Mouse (Mus musculus) thymus, postnatal 10 days (tissue): ENCODE measurements at regions not wholly inside any gene's neighbourhood (a gene's known extent, or its start where the extent isn't known, plus 50 kb on each side); places are given as distances from the start of the nearest gene placed in this dataset.

ENCODE experiments used
- DNase-seq, 2 experiments: peaks; one replicate each; pipeline ENCODE4 v3.0.0; 2021; ENCODE audit warnings: low spot score in 2 of 2

- DNase-seq = no peak
Observed at GRCm38 (mm10) chr14:53993427-53993826, 260.5 kb downstream of the Dad1 start.

GRCm38 (mm10) chr14:53992712-53993286, 261.1 kb downstream of the Dad1 start:
- no peak for DNase-seq

- peak; percentile 23 to 34 for DNase-seq
Observed at GRCm38 (mm10) chr14:53991390-53991789, 262.5 kb downstream of the Dad1 start.

- no peak for DNase-seq
Observed at GRCm38 (mm10) chr14:53980771-53981170, 273.1 kb downstream of the Dad1 start.

GRCm38 (mm10) chr14:53961426-53961825, 292.5 kb downstream of the Dad1 start:
- DNase-seq = peak; percentile 37 to 51

- DNase-seq = peak; percentile 40 to 42
Observed at GRCm38 (mm10) chr14:53960779-53961178, 293.1 kb downstream of the Dad1 start.

- DNase-seq = peak; percentile 74 to 82
Observed at GRCm38 (mm10) chr14:53935791-53936231, 318.1 kb downstream of the Dad1 start.

GRCm38 (mm10) chr14:53935336-53935735, 318.6 kb downstream of the Dad1 start:
- DNase-seq = peak; percentile 68 to 71

- no peak for DNase-seq
Observed at GRCm38 (mm10) chr14:53910871-53911270, 343.0 kb downstream of the Dad1 start.

GRCm38 (mm10) chr14:53904578-53904977, 349.3 kb downstream of the Dad1 start:
- DNase-seq = no peak

- no peak for DNase-seq
Observed at GRCm38 (mm10) chr14:53901103-53901502, 352.8 kb downstream of the Dad1 start.

- DNase-seq = peak in 1 of 2 experiments; percentile 48
Observed at GRCm38 (mm10) chr14:53881304-53881703, 372.6 kb downstream of the Dad1 start.

GRCm38 (mm10) chr14:53876581-53876980, 377.3 kb downstream of the Dad1 start:
- peak; percentile 77 to 79 for DNase-seq

- peak; percentile 51 to 64 for DNase-seq
Observed at GRCm38 (mm10) chr14:53875736-53876135, 378.2 kb downstream of the Dad1 start.

GRCm38 (mm10) chr14:53847049-53847448, 406.9 kb downstream of the Dad1 start:
- no peak for DNase-seq

- DNase-seq = peak; percentile 34 to 42
Observed at GRCm38 (mm10) chr14:53845646-53846045, 408.3 kb downstream of the Dad1 start.

GRCm38 (mm10) chr14:53832553-53832952, 421.4 kb downstream of the Dad1 start:
- no peak for DNase-seq

GRCm38 (mm10) chr14:53831651-53832050, 422.3 kb downstream of the Dad1 start:
- peak; percentile 14 to 26 for DNase-seq

GRCm38 (mm10) chr14:53830717-53831116, 423.2 kb downstream of the Dad1 start:
- peak; percentile 31 to 35 for DNase-seq

- no peak for DNase-seq
Observed at GRCm38 (mm10) chr14:53826782-53827181, 427.1 kb downstream of the Dad1 start.

- peak; percentile 76 to 87 for DNase-seq
Observed at GRCm38 (mm10) chr14:53806231-53806630, 447.7 kb downstream of the Dad1 start.

GRCm38 (mm10) chr14:53803698-53804620, 449.9 kb downstream of the Dad1 start:
- peak; percentile 53 to 71 for DNase-seq

GRCm38 (mm10) chr14:53802547-53802946, 451.4 kb downstream of the Dad1 start:
- no peak for DNase-seq
